Mouse (Mus musculus) liver, adult 2 months (tissue): ENCODE data around the gene Gm2663. TPM values are rescaled to one million over a fixed set of nuclear protein-coding genes. Genes with fewer than 3 reads are reported as not detected.
"Not testable (repeated sequence)": the region's sequence is repeated elsewhere in the genome, so short reads cannot be mapped to it uniquely, and the experiment has no call there.

Experiments used
- DNase-seq: peaks from one replicate; pipeline ENCODE4 v3.0.0-alpha.2; 2011; ENCODE audit warnings: low read depth, low spot score; ENCODE audit errors: extremely low read depth
- H3K27ac ChIP-seq: fragments of 200-500 bp; replicated peaks from 2 replicates; pipeline ENCODE4 v1.5.1; 2012; ENCODE audit warnings: low read depth, mild to moderate bottlenecking, control low read depth, inconsistent platforms, low read length; ENCODE audit not compliant: insufficient read depth
- H3K27me3 ChIP-seq: fragments of 200-500 bp; 2 replicates; pipeline ENCODE4 v1.6.1; 2012; ENCODE audit warnings: mild to moderate bottlenecking, moderate library complexity, low read length, inconsistent platforms; ENCODE audit not compliant: control insufficient read depth, insufficient read depth
- H3K36me3 ChIP-seq: fragments of 200-500 bp; 2 replicates; pipeline ENCODE4 v1.6.1; 2012; ENCODE audit warnings: low read length, inconsistent platforms; ENCODE audit not compliant: control insufficient read depth, insufficient read depth
- H3K4me1 ChIP-seq: fragments of 200-500 bp; 2 replicates; pipeline ENCODE4 v1.6.1; 2011; ENCODE audit warnings: low read length; ENCODE audit not compliant: control insufficient read depth, insufficient read depth
- H3K4me3 ChIP-seq: fragments of 200-500 bp; 2 replicates; pipeline ENCODE4 v1.5.1; 2011; ENCODE audit warnings: low read depth, mild to moderate bottlenecking, control low read depth, low read length, moderate library complexity; ENCODE audit not compliant: insufficient read depth
- H3K79me2 ChIP-seq: fragments of 200-500 bp; 2 replicates; pipeline ENCODE4 v1.6.1; 2012; ENCODE audit warnings: inconsistent platforms, mild to moderate bottlenecking, low read length, moderate library complexity; ENCODE audit not compliant: control insufficient read depth, insufficient read depth
- H3K9ac ChIP-seq: fragments of 200-500 bp; 2 replicates; pipeline ENCODE4 v1.6.1; 2012; ENCODE audit warnings: low read depth, mild to moderate bottlenecking, control low read depth, inconsistent platforms, low read length
- CTCF ChIP-seq: fragments of 200-500 bp; IDR thresholded peaks from 2 replicates; pipeline ENCODE4 v1.5.1; 2011; ENCODE audit warnings: low read depth, low read length, control low read depth
- POLR2A ChIP-seq: fragments of 200-500 bp; IDR thresholded peaks from 2 replicates; pipeline ENCODE4 v1.6.1; 2011; ENCODE audit warnings: low read length, control low read depth; ENCODE audit not compliant: insufficient read depth; ENCODE audit errors: extremely low read depth
- WGBS: fragments of 180-500 bp; shearing (Covaris S2); methylation state at CpG from one replicate; pipeline ENCODE4 v1.1.7; 2018; 5-methylcytosine and 5-hydroxymethylcytosine counted together
- polyA plus RNA-seq: library from polyadenylated mRNA; depleted of rRNA; stranded (reverse); fragments of >200 nt; gene quantifications from 2 replicates; pipeline ENCODE4 v1.2.3, GENCODE M21; 2012
- total RNA-seq: library from RNA; depleted of rRNA; stranded (reverse); fragments of >200 nt; gene quantifications from 2 replicates; pipeline ENCODE4 v1.2.3, GENCODE M21; 2014

Gene Gm2663
- total and polyA plus RNA-seq, 2 experiments = not detected

DNA sequence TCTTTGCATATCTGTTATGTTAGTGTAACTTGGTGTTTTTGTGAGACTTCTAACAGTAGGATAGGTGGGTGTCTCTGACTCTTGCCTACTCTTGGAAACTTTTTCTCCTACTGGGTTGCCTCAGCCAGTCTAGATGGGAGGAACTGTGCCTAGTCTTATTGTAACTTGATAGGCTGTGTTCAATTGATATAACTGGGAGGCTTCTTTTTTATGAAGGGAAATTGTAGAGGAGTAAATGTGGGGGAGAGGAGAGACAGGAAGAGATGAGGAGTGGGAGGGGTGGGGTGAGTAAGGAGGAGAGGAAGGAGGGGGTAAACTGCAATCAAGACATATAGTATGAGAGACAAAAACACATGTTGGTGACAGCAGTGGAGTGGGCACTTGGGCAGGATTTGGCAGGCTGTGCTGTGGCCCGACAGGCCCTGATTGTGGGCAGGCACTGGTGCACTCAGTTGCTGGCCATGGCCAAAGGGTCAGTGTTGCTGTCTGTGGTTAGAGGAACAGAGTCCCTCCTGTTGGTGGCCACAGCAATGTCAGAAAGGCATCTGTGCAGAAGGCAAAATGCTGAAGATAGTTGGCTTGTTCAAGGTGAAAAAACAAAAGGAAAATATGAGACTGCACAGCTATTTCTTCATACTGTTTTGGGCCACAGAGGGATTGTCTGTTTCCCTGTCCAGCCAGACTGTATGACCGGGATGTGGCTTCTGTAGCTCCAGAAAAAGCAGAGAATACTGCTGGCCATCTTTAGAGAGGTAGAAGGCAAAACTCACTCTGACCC lies 26.8 kb upstream of the Gm2663 start:
- Histone ChIP-seq H3K36me3 (no peaks in the 10 kb centered on the region), H3K79me2 (no peaks in the 10 kb centered on the region), H3K9ac (no peak overlapping the region), H3K4me1 (peaks cover 2% of the 10 kb centered on the region; the same call in 1 of the 2 replicates), H3K4me3 (no peak overlapping the region), H3K27me3 (no peaks in the 10 kb centered on the region), H3K27ac (no peak overlapping the region)
- TF ChIP-seq CTCF (no peak), POLR2A (no peak)
- no peak for DNase-seq
- 86% methylated on average over 2 of the region's 2 CpGs for WGBS

GRCm38 (mm10) chr6:41019140-41019539 lies 19.9 kb upstream of the Gm2663 start:
- H3K4me1 ChIP-seq = no peaks in the 10 kb centered on the region
- H3K27ac ChIP-seq = no peak overlapping the region
- no peak overlapping the region for H3K9ac ChIP-seq
- no peaks in the 10 kb centered on the region for H3K79me2 ChIP-seq
- no peak for TF ChIP-seq POLR2A
- no peak for TF ChIP-seq CTCF
- WGBS = 81% methylated on average over 2 of the region's 2 CpGs
- no peak for DNase-seq
- no peaks in the 10 kb centered on the region for H3K36me3 ChIP-seq
- H3K4me3 ChIP-seq = no peak overlapping the region
- no peaks in the 10 kb centered on the region for H3K27me3 ChIP-seq

- 69% methylated on average over 2 of the region's 2 CpGs for WGBS
- H3K4me3 ChIP-seq = no peak overlapping the region
- no peak overlapping the region for H3K9ac ChIP-seq
- H3K79me2 ChIP-seq = no peaks in the 10 kb centered on the region
- TF ChIP-seq POLR2A (no peak), CTCF (no peak)
- H3K4me1 ChIP-seq = no peaks in the 10 kb centered on the region
- H3K36me3 ChIP-seq = no peaks in the 10 kb centered on the region
- no peak for DNase-seq
- no peaks in the 10 kb centered on the region for H3K27me3 ChIP-seq
- H3K27ac ChIP-seq = no peak overlapping the region
Measured at GRCm38 (mm10) chr6:41018629-41019028, 19.4 kb upstream of the Gm2663 start.

DNA sequence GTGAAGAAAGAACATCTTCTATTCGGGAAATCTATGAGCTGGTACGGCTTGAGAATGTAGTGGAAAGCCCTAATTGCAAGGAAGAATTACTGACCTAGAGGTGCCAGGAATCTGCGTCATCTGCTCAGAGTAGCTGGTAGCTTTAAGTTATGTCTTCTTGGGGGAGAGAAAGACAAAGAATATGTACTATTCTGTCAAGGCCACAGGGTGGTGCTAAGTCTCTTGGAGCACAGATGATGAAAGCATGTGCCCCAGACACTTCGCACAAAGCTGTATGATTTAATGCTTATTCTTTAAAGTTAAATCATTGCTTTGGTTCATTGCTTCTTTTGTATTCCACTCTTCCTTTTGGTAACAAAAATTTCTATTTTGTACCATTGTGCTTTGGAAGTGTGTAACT lies 15.8 kb upstream of the Gm2663 start:
- DNase-seq = no peak
- Histone ChIP-seq H3K9ac (no peak overlapping the region), H3K79me2 (no peaks in the 10 kb centered on the region), H3K4me1 (no peaks in the 10 kb centered on the region), H3K27ac (no peak overlapping the region), H3K27me3 (no peaks in the 10 kb centered on the region), H3K36me3 (no peaks in the 10 kb centered on the region), H3K4me3 (no peak overlapping the region)
- WGBS = 69% methylated on average over 4 of the region's 4 CpGs
- TF ChIP-seq POLR2A (no peak), CTCF (no peak)

DNA sequence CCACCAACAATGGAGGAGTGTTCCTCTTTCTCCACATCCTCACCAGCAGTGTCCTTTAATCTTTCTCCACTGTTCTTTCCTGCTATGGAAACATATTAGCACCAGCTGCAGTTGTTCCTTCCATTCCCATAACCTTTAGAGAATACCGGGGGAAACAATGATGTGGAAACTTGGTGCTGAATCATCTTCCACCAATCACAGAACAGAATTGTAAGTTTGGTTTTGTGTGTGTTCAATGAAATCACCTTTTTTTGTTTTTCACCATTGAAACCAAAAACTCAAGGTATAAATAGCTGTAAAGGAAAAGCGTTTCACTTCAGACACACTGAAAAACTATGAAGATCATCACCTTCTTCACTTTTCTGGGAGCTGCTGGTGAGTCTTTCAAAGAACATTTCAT lies 34.8 kb downstream of the Gm2663 start, which contains the start of gene 1810009J06Rik:
Gene 1810009J06Rik, plus strand, starts transcription at position 301 of the 400 bp plus-strand sequence.
- not testable (repeated sequence) for H3K9ac ChIP-seq, H3K79me2 ChIP-seq, H3K27me3 ChIP-seq, DNase-seq, H3K4me1 ChIP-seq, H3K27ac ChIP-seq, H3K4me3 ChIP-seq, H3K36me3 ChIP-seq
- 93% methylated on average over 2 of the region's 2 CpGs for WGBS

DNA sequence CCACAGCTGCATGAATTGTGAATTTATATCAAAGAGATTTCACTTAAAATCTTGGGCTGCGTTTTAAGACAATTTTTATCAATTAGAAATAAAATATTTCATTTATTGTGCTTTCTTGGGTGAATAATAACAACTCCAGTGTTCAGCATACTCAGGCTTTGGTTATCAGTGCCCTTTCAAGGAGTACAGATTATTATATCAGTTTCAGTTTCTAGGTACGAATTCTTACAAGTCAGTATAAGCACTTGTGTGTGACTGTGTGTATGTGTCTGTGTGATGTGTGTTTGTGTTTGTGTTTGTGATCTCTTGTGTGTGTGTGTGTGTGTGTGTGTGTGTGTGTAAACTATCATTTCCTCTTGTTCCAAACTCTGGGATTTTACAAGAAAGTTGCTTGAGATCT lies 45.6 kb downstream of the Gm2663 start:
- no peak overlapping the region for H3K27ac ChIP-seq
- no peaks in the 10 kb centered on the region for H3K4me1 ChIP-seq
- no peaks in the 10 kb centered on the region for H3K27me3 ChIP-seq
- no peak overlapping the region for H3K9ac ChIP-seq
- H3K79me2 ChIP-seq = no peaks in the 10 kb centered on the region
- H3K4me3 ChIP-seq = no peak overlapping the region
- no peak for DNase-seq
- TF ChIP-seq POLR2A (no peak), CTCF (no peak)
- H3K36me3 ChIP-seq = no peaks in the 10 kb centered on the region
- 62% methylated on average over 2 of the region's 2 CpGs for WGBS
